Mouse (Mus musculus): Measurements from ENCODE around the gene Mrpl33. TPM values are rescaled to one million over a fixed set of nuclear protein-coding genes. Genes with fewer than 3 reads are reported as not detected.

Gene Mrpl33
- total and polyA plus RNA-seq, 3 experiments, result 5.0 to 172 (median 102) TPM

- no peak for ATAC-seq (ENCODE audit: extremely low read depth, insufficient number of reproducible peaks, low FRiP score, poor library complexity, severe bottlenecking)
- Histone ChIP-seq H3K4me3 (ENCODE audit: low read depth, low read length) (no peak overlapping the region), H3K9me3 (replicated peaks) (no peaks in the 10 kb centered on the region), H3K36me3 (replicated peaks) (peaks cover 75% of the 10 kb centered on the region), H3K27me3 (ENCODE audit: insufficient read depth, low read length) (no peaks in the 10 kb centered on the region), H3K4me1 (ENCODE audit: insufficient read depth, low read depth, low read length) (peaks cover 2% of the 10 kb centered on the region)
- TF ChIP-seq GATA1 (IDR thresholded peaks at IDR 0.05; ENCODE audit: borderline replicate concordance, low read length) (no peak), CTCF (IDR thresholded peaks at IDR 0.05; ENCODE audit: low read depth, low read length) (no peak), POLR2AphosphoS5 (IDR thresholded peaks at IDR 0.05; ENCODE audit: insufficient replicate concordance, low read depth, low read length) (no peak), TAL1 (conservative IDR thresholded peaks at IDR 0.05; ENCODE audit: low read depth, low read length) (no peak)
- no peak for DNase-seq (ENCODE audit: low spot score)
Measured at GRCm38 (mm10) chr5:31704971-31705370, 108.2 kb downstream of the Mrpl33 start.

DNA sequence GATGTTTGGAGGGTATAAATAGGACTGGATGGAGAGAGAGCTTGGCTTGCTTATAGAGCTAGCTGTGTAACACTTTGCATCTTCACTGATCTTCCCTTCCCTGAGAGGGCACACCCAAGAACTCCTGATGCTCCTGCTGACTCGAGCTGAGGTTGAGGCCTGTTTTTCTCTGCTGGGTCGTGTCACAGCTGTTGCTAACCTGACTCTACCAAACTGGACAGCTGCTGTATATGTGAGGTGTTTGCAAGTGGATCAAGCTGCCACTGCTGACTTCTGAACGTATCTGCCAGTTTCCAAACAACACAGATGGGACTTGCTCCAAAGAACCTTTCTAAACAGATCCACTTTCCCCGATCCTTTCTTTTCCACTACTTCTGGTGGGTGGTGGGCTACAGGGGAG lies 110.1 kb downstream of the Mrpl33 start:
- no peak for DNase-seq (ENCODE audit: low spot score)
- H3K36me3 ChIP-seq (replicated peaks), result peaks cover 72% of the 10 kb centered on the region
- no peak for ATAC-seq (ENCODE audit: extremely low read depth, insufficient number of reproducible peaks, low FRiP score, poor library complexity, severe bottlenecking)
- no peaks in the 10 kb centered on the region for H3K9me3 ChIP-seq (replicated peaks)
- H3K4me1 ChIP-seq (ENCODE audit: insufficient read depth, low read depth, low read length), result peaks cover 2% of the 10 kb centered on the region; the same call in 1 of the 2 replicates
- no peak for TF ChIP-seq POLR2AphosphoS5 (IDR thresholded peaks at IDR 0.05; ENCODE audit: insufficient replicate concordance, low read depth, low read length)
- TF ChIP-seq TAL1 (conservative IDR thresholded peaks at IDR 0.05; ENCODE audit: low read depth, low read length), result no peak
- no peak overlapping the region for H3K4me3 ChIP-seq (ENCODE audit: low read depth, low read length)
- no peaks in the 10 kb centered on the region for H3K27me3 ChIP-seq (ENCODE audit: insufficient read depth, low read length)

DNA sequence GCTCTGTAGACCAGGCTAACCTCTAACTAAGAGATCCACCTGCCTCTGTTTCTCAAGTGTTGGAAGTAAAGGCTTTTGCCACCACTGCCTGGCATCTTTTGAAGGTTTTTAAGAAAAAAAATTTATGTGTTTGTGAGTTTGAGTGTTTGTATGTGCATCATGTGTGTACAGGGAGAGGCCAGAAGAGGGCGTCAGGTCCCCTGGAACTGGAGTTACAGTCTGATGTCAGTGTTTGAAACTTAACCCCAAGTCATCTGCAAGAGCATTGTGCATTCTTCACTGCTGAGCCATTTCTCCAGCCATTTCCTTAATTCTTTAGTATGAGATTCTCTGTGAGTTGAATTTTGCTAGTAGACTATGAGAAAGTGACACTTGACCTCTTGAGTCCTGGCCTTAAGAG lies 112.7 kb downstream of the Mrpl33 start:
- ATAC-seq (ENCODE audit: extremely low read depth, insufficient number of reproducible peaks, low FRiP score, poor library complexity, severe bottlenecking), result no peak
- TF ChIP-seq GATA2 (IDR thresholded peaks at IDR 0.05; ENCODE audit: borderline replicate concordance, low read depth, low read length) (no peak), POLR2AphosphoS5 (IDR thresholded peaks at IDR 0.05; ENCODE audit: insufficient replicate concordance, low read depth, low read length) (no peak), CTCF (IDR thresholded peaks at IDR 0.05; ENCODE audit: low read depth, low read length) (no peak), GATA1 (IDR thresholded peaks at IDR 0.05; ENCODE audit: borderline replicate concordance, low read length) (no peak), TAL1 (conservative IDR thresholded peaks at IDR 0.05; ENCODE audit: low read depth, low read length) (no peak)

DNA sequence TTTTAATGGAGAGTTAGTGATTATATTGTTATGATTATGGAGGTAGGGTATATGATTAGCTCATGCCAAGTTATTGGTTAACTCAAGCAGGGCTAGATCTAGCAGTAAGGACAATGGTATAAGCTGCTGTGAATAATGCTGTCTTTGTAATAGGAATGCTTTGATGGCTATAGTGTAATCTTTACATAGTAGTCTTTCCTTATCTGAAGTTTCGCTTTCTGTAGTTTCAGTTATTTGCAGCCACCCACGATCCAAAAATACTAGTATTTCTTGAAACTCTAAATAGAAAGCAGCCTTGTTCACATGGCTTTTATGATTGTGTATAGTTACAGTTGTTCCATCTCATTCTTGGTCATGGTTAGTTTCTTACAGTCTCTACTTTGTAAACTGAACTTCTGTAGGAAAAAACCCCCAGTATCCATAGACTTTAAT lies 116.6 kb downstream of the Mrpl33 start:
- H3K27me3 ChIP-seq (ENCODE audit: insufficient read depth, low read length), result no peaks in the 10 kb centered on the region
- H3K4me1 ChIP-seq (ENCODE audit: insufficient read depth, low read depth, low read length), result peaks cover 2% of the 10 kb centered on the region; the same call in 1 of the 2 replicates

More for the DNA sequence above, 112.7 kb downstream of the Mrpl33 start:
- H3K4me1 ChIP-seq (ENCODE audit: insufficient read depth, low read depth, low read length), result peaks cover 2% of the 10 kb centered on the region; the same call in 1 of the 2 replicates
- H3K9me3 ChIP-seq (replicated peaks), result no peaks in the 10 kb centered on the region
- no peak overlapping the region for H3K4me3 ChIP-seq (ENCODE audit: low read depth, low read length)
- H3K36me3 ChIP-seq (replicated peaks), result peaks cover 62% of the 10 kb centered on the region
- no peak for DNase-seq (ENCODE audit: low spot score)
- H3K27me3 ChIP-seq (ENCODE audit: insufficient read depth, low read length), result no peaks in the 10 kb centered on the region

DNA sequence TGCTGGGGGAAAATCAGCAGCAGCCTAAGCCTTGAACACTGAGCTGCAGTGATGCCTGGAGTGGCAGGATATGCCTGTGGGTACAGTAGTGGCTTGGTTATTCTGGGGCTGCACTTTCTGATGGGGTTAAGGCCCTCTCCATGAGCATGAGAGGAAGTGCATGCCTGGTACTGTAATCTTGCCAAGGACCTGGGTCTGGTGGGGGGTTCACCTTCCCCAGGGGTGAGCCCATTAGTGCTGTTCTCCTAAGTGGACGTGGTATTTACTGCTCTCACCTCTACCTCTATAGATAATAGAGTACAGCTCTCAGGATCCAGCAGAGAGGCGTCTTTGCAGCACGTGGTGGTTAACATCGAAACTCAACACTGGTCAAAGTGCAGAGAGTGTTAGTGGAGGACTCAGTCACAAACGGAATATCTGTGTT lies 117.1 kb downstream of the Mrpl33 start:
- Histone ChIP-seq H3K9me3 (replicated peaks) (no peaks in the 10 kb centered on the region), H3K4me3 (ENCODE audit: low read depth, low read length) (no peak overlapping the region), H3K4me1 (ENCODE audit: insufficient read depth, low read depth, low read length) (peaks cover 2% of the 10 kb centered on the region; the same call in 1 of the 2 replicates), H3K27me3 (ENCODE audit: insufficient read depth, low read length) (no peaks in the 10 kb centered on the region), H3K36me3 (replicated peaks) (peaks cover 43% of the 10 kb centered on the region)
- ATAC-seq (ENCODE audit: extremely low read depth, insufficient number of reproducible peaks, low FRiP score, poor library complexity, severe bottlenecking) (no peak), DNase-seq (ENCODE audit: low spot score) (no peak)
- no peak for TF ChIP-seq POLR2AphosphoS5 (IDR thresholded peaks at IDR 0.05; ENCODE audit: insufficient replicate concordance, low read depth, low read length)
- no peak for TF ChIP-seq GATA2 (IDR thresholded peaks at IDR 0.05; ENCODE audit: borderline replicate concordance, low read depth, low read length)

More for the DNA sequence above, 116.6 kb downstream of the Mrpl33 start:
- Histone ChIP-seq H3K9me3 (replicated peaks) (no peaks in the 10 kb centered on the region), H3K4me3 (ENCODE audit: low read depth, low read length) (no peak overlapping the region), H3K36me3 (replicated peaks) (peaks cover 42% of the 10 kb centered on the region)
- ATAC-seq (ENCODE audit: extremely low read depth, insufficient number of reproducible peaks, low FRiP score, poor library complexity, severe bottlenecking) (no peak), DNase-seq (ENCODE audit: low spot score) (no peak)
- no peak for TF ChIP-seq CTCF (IDR thresholded peaks at IDR 0.05; ENCODE audit: low read depth, low read length)
- TF ChIP-seq POLR2AphosphoS5 (IDR thresholded peaks at IDR 0.05; ENCODE audit: insufficient replicate concordance, low read depth, low read length), result no peak
- no peak for TF ChIP-seq GATA1 (IDR thresholded peaks at IDR 0.05; ENCODE audit: borderline replicate concordance, low read length)
- TF ChIP-seq GATA2 (IDR thresholded peaks at IDR 0.05; ENCODE audit: borderline replicate concordance, low read depth, low read length), result no peak
- TF ChIP-seq TAL1 (conservative IDR thresholded peaks at IDR 0.05; ENCODE audit: low read depth, low read length), result no peak

Other genes starting within 250 kb of the Mrpl33 start
- 33.9 and 35.9 TPM in 2 replicates for gene Zfp512, start 144.5 kb upstream of the Mrpl33 start, total RNA-seq (2014; fragmentation: Nextera tagmentation)
- 40.8 and 58.4 TPM in 2 replicates for gene Zfp512, start 144.5 kb upstream of the Mrpl33 start, total RNA-seq (2017)
- gene Zfp512, start 144.5 kb upstream of the Mrpl33 start, polyA plus RNA-seq (2012), result 9.0 and 12.4 TPM in 2 replicates
- 0.34 TPM in 1 of 2 replicates, not detected in the other for gene 4930548H24Rik, start 111.2 kb upstream of the Mrpl33 start, total RNA-seq (2014; fragmentation: Nextera tagmentation)
- gene 4930548H24Rik, start 111.2 kb upstream of the Mrpl33 start, total RNA-seq (2017), result 0.29 and 0.55 TPM in 2 replicates
- not detected in 2 replicates for gene 4930548H24Rik, start 111.2 kb upstream of the Mrpl33 start, polyA plus RNA-seq (2012)
- 17.3 and 19.6 TPM in 2 replicates for gene Gpn1, start 102.2 kb upstream of the Mrpl33 start, total RNA-seq (2014; fragmentation: Nextera tagmentation)
- gene Gpn1, start 102.2 kb upstream of the Mrpl33 start, total RNA-seq (2017), result 33.2 and 34.2 TPM in 2 replicates
- 34.0 and 35.5 TPM in 2 replicates for gene Gpn1, start 102.2 kb upstream of the Mrpl33 start, polyA plus RNA-seq (2012)
- gene Slc4a1ap, start 69.9 kb upstream of the Mrpl33 start, total RNA-seq (2014; fragmentation: Nextera tagmentation), result 46.6 and 51.9 TPM in 2 replicates
- gene Slc4a1ap, start 69.9 kb upstream of the Mrpl33 start, total RNA-seq (2017), result 41.3 and 54.4 TPM in 2 replicates
- gene Slc4a1ap, start 69.9 kb upstream of the Mrpl33 start, polyA plus RNA-seq (2012), result 17.4 and 20.7 TPM in 2 replicates
- 32.4 and 37.8 TPM in 2 replicates for gene Supt7l, start 69.1 kb upstream of the Mrpl33 start, total RNA-seq (2014; fragmentation: Nextera tagmentation)
- gene Supt7l, start 69.1 kb upstream of the Mrpl33 start, total RNA-seq (2017), result 26.1 and 30.0 TPM in 2 replicates
- 7.4 and 13.1 TPM in 2 replicates for gene Supt7l, start 69.1 kb upstream of the Mrpl33 start, polyA plus RNA-seq (2012)
- gene Rbks, start 100.7 kb downstream of the Mrpl33 start, total RNA-seq (2014; fragmentation: Nextera tagmentation), result 22.0 and 22.4 TPM in 2 replicates
- 13.9 and 15.7 TPM in 2 replicates for gene Rbks, start 100.7 kb downstream of the Mrpl33 start, total RNA-seq (2017)
- gene Rbks, start 100.7 kb downstream of the Mrpl33 start, polyA plus RNA-seq (2012), result 8.3 and 10.0 TPM in 2 replicates
- gene Babam2, start 100.7 kb downstream of the Mrpl33 start, total RNA-seq (2014; fragmentation: Nextera tagmentation), result 155 and 214 TPM in 2 replicates
- 44.6 and 45.8 TPM in 2 replicates for gene Babam2, start 100.7 kb downstream of the Mrpl33 start, total RNA-seq (2017)
- 55.1 and 65.0 TPM in 2 replicates for gene Babam2, start 100.7 kb downstream of the Mrpl33 start, polyA plus RNA-seq (2012)